Mouse (Mus musculus) midbrain, embryonic 12.5 days (tissue): ENCODE results near the gene Apold1. TPM values are rescaled to one million over a fixed set of nuclear protein-coding genes. Genes with fewer than 3 reads are reported as not detected.

Experiments
- ATAC-seq: fragments of 200-750 bp; cut with Nextera tagmentation; 2 replicates; pipeline ENCODE4 v1.8.0; 2017; ENCODE audit warnings: low read depth, moderate TSS enrichment, moderate library complexity; ENCODE audit not compliant: low FRiP score
- H3K27ac ChIP-seq: fragments of 300-500 bp; sonication (generic); replicated peaks from 2 replicates; pipeline ENCODE4 v1.5.1; 2016; ENCODE audit warnings: mild to moderate bottlenecking
- H3K27me3 ChIP-seq: fragments of 300-500 bp; sonication (generic); 2 replicates; pipeline ENCODE4 v1.6.1; 2016; ENCODE audit warnings: mild to moderate bottlenecking
- H3K36me3 ChIP-seq: fragments of 300-500 bp; sonication (generic); 2 replicates; pipeline ENCODE4 v1.6.1; 2016
- H3K4me1 ChIP-seq: fragments of 300-500 bp; sonication (generic); 2 replicates; pipeline ENCODE4 v1.6.1; 2016
- H3K4me2 ChIP-seq: fragments of 300-500 bp; sonication (generic); replicated peaks from 2 replicates; pipeline ENCODE4 v1.6.1; 2016; ENCODE audit warnings: mild to moderate bottlenecking, moderate library complexity
- H3K4me3 ChIP-seq: fragments of 300-500 bp; sonication (generic); 2 replicates; pipeline ENCODE4 v1.5.1; 2016; ENCODE audit warnings: mild to moderate bottlenecking
- H3K9ac ChIP-seq: fragments of 300-500 bp; sonication (generic); replicated peaks from 2 replicates; pipeline ENCODE4 v1.6.1; 2016; ENCODE audit warnings: mild to moderate bottlenecking, moderate library complexity
- H3K9me3 ChIP-seq: fragments of 300-500 bp; sonication (generic); 2 replicates; pipeline ENCODE4 v1.6.1; 2016; ENCODE audit warnings: mild to moderate bottlenecking
- WGBS: fragments of 180-500 bp; shearing (Covaris S2); methylation state at CpG from one replicate; pipeline ENCODE4 v1.1.7; 2016; 5-methylcytosine and 5-hydroxymethylcytosine counted together
- polyA plus RNA-seq: library from polyadenylated mRNA; unstranded; fragments of >200 nt; fragmentation: Nextera tagmentation; extraction: Ambion mirVana; gene quantifications from 2 replicates; pipeline ENCODE4 v1.2.1, GENCODE M21; 2016

Apold1 gene
- polyA plus RNA-seq, 1 experiment from 2014 or later = 3.9 TPM

DNA sequence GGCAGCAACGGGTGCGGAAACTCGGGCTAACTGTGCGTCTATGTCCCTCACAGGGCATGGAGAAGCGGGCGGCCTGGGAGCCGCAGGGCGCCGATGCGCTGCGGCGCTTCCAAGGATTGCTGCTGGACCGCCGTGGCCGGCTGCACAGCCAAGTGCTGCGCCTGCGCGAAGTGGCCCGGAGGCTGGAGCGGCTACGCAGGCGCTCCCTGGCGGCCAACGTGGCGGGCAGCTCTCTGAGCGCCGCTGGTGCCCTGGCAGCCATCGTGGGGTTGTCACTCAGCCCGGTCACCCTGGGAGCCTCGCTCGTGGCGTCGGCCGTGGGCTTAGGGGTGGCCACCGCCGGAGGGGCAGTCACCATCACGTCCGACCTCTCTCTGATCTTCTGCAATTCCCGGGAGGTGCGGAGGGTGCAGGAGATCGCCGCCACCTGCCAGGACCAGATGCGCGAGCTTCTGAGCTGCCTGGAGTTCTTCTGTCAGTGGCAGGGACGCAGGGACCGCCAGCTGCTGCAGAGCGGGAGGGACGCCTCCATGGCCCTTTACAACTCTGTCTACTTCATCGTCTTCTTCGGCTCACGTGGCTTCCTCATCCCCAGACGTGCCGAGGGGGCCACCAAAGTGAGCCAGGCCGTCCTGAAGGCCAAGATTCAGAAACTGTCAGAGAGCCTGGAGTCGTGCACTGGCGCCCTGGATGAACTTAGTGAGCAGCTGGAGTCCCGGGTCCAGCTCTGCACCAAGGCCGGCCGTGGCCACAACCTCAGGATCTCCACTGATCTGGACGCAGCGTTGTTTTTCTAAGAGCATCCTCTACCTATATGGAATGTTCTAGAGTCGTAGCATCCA is 2.2 kb downstream of the Apold1 start:
- H3K27me3 ChIP-seq = peaks cover 36% of the 10 kb centered on the region
- WGBS = 3% methylated on average over 62 of the region's 62 CpGs
- peak overlapping the region; percentile 86 for H3K4me2 ChIP-seq
- peak overlapping the region; percentile 74 for H3K9ac ChIP-seq
- ATAC-seq = peak; percentile 92
- H3K36me3 ChIP-seq = no peaks in the 10 kb centered on the region
- H3K9me3 ChIP-seq = no peaks in the 10 kb centered on the region
- H3K4me3 ChIP-seq = peak overlapping the region; percentile 56
- H3K4me1 ChIP-seq = peaks cover 17% of the 10 kb centered on the region
- H3K27ac ChIP-seq = peak overlapping the region; percentile 54; the same call in 1 of the 2 replicates

DNA sequence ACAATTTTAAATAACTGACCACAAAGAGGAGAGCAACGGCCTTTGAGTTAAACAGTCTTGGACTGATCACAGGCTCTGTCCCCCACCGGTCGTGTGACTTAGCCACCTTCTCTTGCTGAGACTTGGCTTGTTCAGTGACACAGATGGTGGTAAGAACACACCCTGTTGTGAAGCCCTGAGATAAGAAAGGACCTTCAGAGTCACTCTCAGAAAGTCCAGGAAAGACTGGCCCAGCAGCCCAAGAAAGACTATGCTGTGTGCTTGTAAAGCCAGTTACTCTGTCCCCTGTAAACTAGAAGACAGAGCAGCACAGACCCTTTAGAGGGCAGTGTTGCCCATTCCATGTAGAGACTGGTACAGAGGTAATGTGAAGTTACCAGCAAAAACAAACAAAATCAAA is 3.2 kb downstream of the Apold1 start:
- Histone ChIP-seq H3K4me1 (peaks cover 17% of the 10 kb centered on the region), H3K27me3 (peaks cover 36% of the 10 kb centered on the region), H3K27ac (no peak overlapping the region), H3K4me3 (no peak overlapping the region), H3K9me3 (no peaks in the 10 kb centered on the region), H3K4me2 (peak overlapping the region; percentile 86; the same call in 1 of the 2 replicates), H3K36me3 (no peaks in the 10 kb centered on the region), H3K9ac (no peak overlapping the region)
- no peak for ATAC-seq
- 56% methylated on average over 3 of the region's 3 CpGs for WGBS

DNA sequence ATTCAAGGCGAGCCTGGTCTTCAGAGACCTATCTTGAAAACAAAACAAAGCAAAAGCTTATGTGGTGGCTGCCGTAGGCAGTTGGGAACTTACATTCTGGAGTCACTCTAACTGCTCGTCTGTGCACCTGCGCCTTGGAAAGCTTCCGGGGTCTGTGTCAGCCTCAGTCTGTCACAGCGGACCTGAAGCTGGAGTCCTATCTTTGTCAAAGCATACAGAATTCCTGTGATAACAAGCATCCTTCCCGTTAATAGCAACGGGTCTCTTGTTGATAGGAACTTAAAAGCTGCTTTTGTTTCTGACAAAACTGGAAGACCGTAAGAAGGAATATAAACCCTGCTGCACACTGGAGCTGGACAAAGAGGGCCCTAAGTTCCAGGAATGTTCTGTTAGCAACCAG is 6.9 kb downstream of the Apold1 start:
- Histone ChIP-seq H3K4me3 (no peak overlapping the region), H3K27ac (no peak overlapping the region), H3K9me3 (no peaks in the 10 kb centered on the region), H3K27me3 (peaks cover 10% of the 10 kb centered on the region; the same call in 1 of the 2 replicates), H3K9ac (no peak overlapping the region), H3K4me1 (peaks cover 9% of the 10 kb centered on the region), H3K36me3 (no peaks in the 10 kb centered on the region), H3K4me2 (no peak overlapping the region)
- 83% methylated on average over 9 of the region's 9 CpGs for WGBS
- ATAC-seq = no peak

- WGBS = 93% methylated on average over 6 of the region's 6 CpGs
Observed at GRCm38 (mm10) chr6:134990674-134991073, 9.2 kb downstream of the Apold1 start.

GRCm38 (mm10) chr6:134994031-134994651 is 12.6 kb downstream of the Apold1 start:
- H3K27ac ChIP-seq = no peak overlapping the region
- ATAC-seq = no peak
- no peaks in the 10 kb centered on the region for H3K4me1 ChIP-seq
- WGBS = 80% methylated on average over 12 of the region's 12 CpGs
- no peak overlapping the region for H3K4me3 ChIP-seq
- no peaks in the 10 kb centered on the region for H3K27me3 ChIP-seq
- H3K9me3 ChIP-seq = no peaks in the 10 kb centered on the region
- no peak overlapping the region for H3K9ac ChIP-seq
- no peak overlapping the region for H3K4me2 ChIP-seq
- H3K36me3 ChIP-seq = no peaks in the 10 kb centered on the region

More at GRCm38 (mm10) chr6:134990674-134991073, 9.2 kb downstream of the Apold1 start:
- no peak overlapping the region for H3K9ac ChIP-seq
- no peaks in the 10 kb centered on the region for H3K4me1 ChIP-seq
- no peaks in the 10 kb centered on the region for H3K27me3 ChIP-seq
- no peak overlapping the region for H3K4me3 ChIP-seq
- ATAC-seq = no peak
- no peaks in the 10 kb centered on the region for H3K9me3 ChIP-seq
- no peaks in the 10 kb centered on the region for H3K36me3 ChIP-seq
- H3K4me2 ChIP-seq = no peak overlapping the region
- H3K27ac ChIP-seq = no peak overlapping the region

- H3K27ac ChIP-seq = no peak overlapping the region
- 88% methylated on average over 8 of the region's 8 CpGs for WGBS
- H3K9ac ChIP-seq = no peak overlapping the region
- no peak for ATAC-seq
- no peaks in the 10 kb centered on the region for H3K9me3 ChIP-seq
- H3K36me3 ChIP-seq = no peaks in the 10 kb centered on the region
- H3K4me3 ChIP-seq = no peak overlapping the region
- no peaks in the 10 kb centered on the region for H3K4me1 ChIP-seq
- H3K27me3 ChIP-seq = no peaks in the 10 kb centered on the region
- no peak overlapping the region for H3K4me2 ChIP-seq
Observed at GRCm38 (mm10) chr6:134994985-134995384, 13.5 kb downstream of the Apold1 start.

GRCm38 (mm10) chr6:134996918-134997317 is 15.4 kb downstream of the Apold1 start:
- no peak overlapping the region for H3K4me3 ChIP-seq
- H3K27ac ChIP-seq = no peak overlapping the region
- no peaks in the 10 kb centered on the region for H3K9me3 ChIP-seq
- no peak overlapping the region for H3K4me2 ChIP-seq
- no peaks in the 10 kb centered on the region for H3K27me3 ChIP-seq
- no peaks in the 10 kb centered on the region for H3K4me1 ChIP-seq
- WGBS = 81% methylated on average over 2 of the region's 2 CpGs
- no peak overlapping the region for H3K9ac ChIP-seq
- no peak for ATAC-seq
- no peaks in the 10 kb centered on the region for H3K36me3 ChIP-seq

DNA sequence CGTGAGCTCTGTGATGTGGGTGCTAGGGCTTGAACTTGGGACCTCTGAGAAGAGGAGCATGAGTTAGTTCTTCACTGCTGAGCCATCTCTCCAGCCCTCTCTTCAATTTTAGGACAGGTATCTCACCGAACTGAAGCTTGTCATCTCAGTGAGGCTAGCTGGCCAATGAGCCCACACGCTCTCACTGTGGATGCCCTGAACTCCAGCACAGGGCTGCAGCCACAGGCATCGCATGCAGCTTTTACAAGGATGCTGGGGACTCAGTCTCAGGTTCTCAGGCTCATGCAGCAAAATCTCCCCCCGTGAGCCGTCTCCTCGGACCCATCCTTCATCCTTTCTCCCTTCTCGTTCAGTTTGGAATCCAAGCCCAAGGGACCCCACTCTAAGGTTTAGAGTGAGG is 16.6 kb downstream of the Apold1 start:
- no peak for ATAC-seq
- Histone ChIP-seq H3K9ac (no peak overlapping the region), H3K27me3 (no peaks in the 10 kb centered on the region), H3K4me2 (no peak overlapping the region), H3K4me1 (no peaks in the 10 kb centered on the region), H3K9me3 (no peaks in the 10 kb centered on the region), H3K36me3 (no peaks in the 10 kb centered on the region), H3K4me3 (no peak overlapping the region), H3K27ac (no peak overlapping the region)
- WGBS = 91% methylated on average over 8 of the region's 8 CpGs

GRCm38 (mm10) chr6:134998781-134999180 is 17.3 kb downstream of the Apold1 start:
- H3K9ac ChIP-seq = no peak overlapping the region
- WGBS = 84% methylated on average over 3 of the region's 3 CpGs
- ATAC-seq = no peak
- H3K27ac ChIP-seq = no peak overlapping the region
- H3K4me2 ChIP-seq = no peak overlapping the region
- H3K9me3 ChIP-seq = no peaks in the 10 kb centered on the region
- H3K4me1 ChIP-seq = no peaks in the 10 kb centered on the region
- no peak overlapping the region for H3K4me3 ChIP-seq
- no peaks in the 10 kb centered on the region for H3K27me3 ChIP-seq
- H3K36me3 ChIP-seq = no peaks in the 10 kb centered on the region

- WGBS = 79% methylated on average over 4 of the region's 4 CpGs
Observed at GRCm38 (mm10) chr6:135000272-135000671, 18.8 kb downstream of the Apold1 start.

DNA sequence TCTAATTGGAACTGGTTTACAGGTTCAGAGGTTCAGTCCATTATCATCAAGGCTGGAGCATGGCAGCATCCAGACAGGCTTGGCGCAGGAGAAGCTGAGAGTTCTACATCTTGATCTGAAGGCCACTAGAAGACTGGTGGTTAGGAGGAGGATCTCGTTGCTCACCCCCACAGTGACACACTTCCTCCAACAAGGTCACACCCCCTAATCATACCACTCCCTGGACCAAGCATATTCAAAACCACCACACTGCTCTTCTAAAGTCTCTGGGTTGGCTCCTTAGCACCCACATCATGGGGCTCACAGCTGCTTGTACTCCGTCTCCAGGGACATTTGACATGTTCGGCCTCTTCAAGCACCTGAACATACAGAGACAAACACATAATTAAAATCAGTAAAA is 20.5 kb downstream of the Apold1 start:
- H3K4me1 ChIP-seq = no peaks in the 10 kb centered on the region
- H3K36me3 ChIP-seq = no peaks in the 10 kb centered on the region
- no peak overlapping the region for H3K4me3 ChIP-seq
- no peak overlapping the region for H3K4me2 ChIP-seq
- WGBS = 93% methylated on average over 4 of the region's 4 CpGs
- H3K27me3 ChIP-seq = no peaks in the 10 kb centered on the region
- H3K9ac ChIP-seq = no peak overlapping the region
- no peak for ATAC-seq
- H3K9me3 ChIP-seq = no peaks in the 10 kb centered on the region
- no peak overlapping the region for H3K27ac ChIP-seq

More at GRCm38 (mm10) chr6:135000272-135000671, 18.8 kb downstream of the Apold1 start:
- no peak overlapping the region for H3K4me2 ChIP-seq
- H3K36me3 ChIP-seq = no peaks in the 10 kb centered on the region
- no peak overlapping the region for H3K9ac ChIP-seq
- H3K9me3 ChIP-seq = no peaks in the 10 kb centered on the region
- no peak for ATAC-seq
- H3K4me3 ChIP-seq = no peak overlapping the region
- no peak overlapping the region for H3K27ac ChIP-seq
- H3K4me1 ChIP-seq = no peaks in the 10 kb centered on the region
- no peaks in the 10 kb centered on the region for H3K27me3 ChIP-seq

DNA sequence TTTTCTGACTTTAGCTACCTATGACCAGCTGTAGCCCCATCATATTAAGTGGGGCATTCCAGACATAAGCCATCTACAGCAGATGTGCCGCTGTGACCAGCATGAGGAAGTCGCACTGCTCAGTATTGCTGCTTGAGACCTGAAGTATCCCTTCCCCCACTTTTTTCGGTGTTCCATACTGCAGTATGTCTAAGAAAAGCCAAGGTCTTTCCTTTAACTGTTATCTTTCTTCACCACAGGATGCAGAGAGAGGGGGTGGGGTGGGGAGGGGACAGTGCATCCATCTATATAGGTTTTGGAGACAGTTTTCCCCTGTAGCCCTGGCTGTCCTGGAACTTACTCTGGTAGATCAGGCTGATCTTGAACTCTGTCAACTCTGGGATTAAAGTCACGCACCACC is 24.9 kb downstream of the Apold1 start:
- H3K27ac ChIP-seq = no peak overlapping the region
- no peaks in the 10 kb centered on the region for H3K27me3 ChIP-seq
- no peaks in the 10 kb centered on the region for H3K9me3 ChIP-seq
- H3K4me3 ChIP-seq = no peak overlapping the region
- ATAC-seq = no peak
- H3K4me1 ChIP-seq = no peaks in the 10 kb centered on the region
- H3K4me2 ChIP-seq = no peak overlapping the region
- 93% methylated on average over 4 of the region's 4 CpGs for WGBS
- H3K36me3 ChIP-seq = no peaks in the 10 kb centered on the region
- no peak overlapping the region for H3K9ac ChIP-seq
